Mouse (Mus musculus): Measurements from ENCODE around the gene Cdk15. TPM values are rescaled to one million over a fixed set of nuclear protein-coding genes. Genes with fewer than 3 reads are reported as not detected.

Cdk15 gene
- total and polyA plus RNA-seq, 3 experiments: 0.32 TPM; not detected in 2

GRCm38 (mm10) chr1:59311292-59311885, 54.7 kb downstream of the Cdk15 start:
- no peaks in the 10 kb centered on the region for H3K79me2 ChIP-seq (replicated peaks; ENCODE audit: control insufficient read depth, insufficient read depth, low read length)
- 60% methylated on average over 5 of the region's 5 CpGs for WGBS
- intact Hi-C loops (cut with DNase I): no loop called here

GRCm38 (mm10) chr1:59312187-59313153, 55.8 kb downstream of the Cdk15 start:
- no peak overlapping the region for H3K9ac ChIP-seq (ENCODE audit: low read depth, low read length)
- no peaks in the 10 kb centered on the region for H3K4me1 ChIP-seq (ENCODE audit: control insufficient read depth, insufficient read depth, low read length)
- H3K27ac ChIP-seq: no peak overlapping the region
- no peaks in the 10 kb centered on the region for H3K36me3 ChIP-seq (ENCODE audit: control insufficient read depth, insufficient read depth, low read length)
- intact Hi-C loops (cut with DNase I): no loop called here
- no peak for TF ChIP-seq CTCF (IDR thresholded peaks at IDR 0.05)
- no peak for TF ChIP-seq POLR2A (IDR thresholded peaks at IDR 0.05; ENCODE audit: insufficient read depth, low read depth, low read length)
- no peak for TF ChIP-seq EP300 (IDR thresholded peaks at IDR 0.05; ENCODE audit: insufficient read depth, low read depth, low read length)
- no peaks in the 10 kb centered on the region for H3K27me3 ChIP-seq (ENCODE audit: control insufficient read depth, insufficient read depth, low read length)
- H3K79me2 ChIP-seq (replicated peaks; ENCODE audit: control insufficient read depth, insufficient read depth, low read length): no peaks in the 10 kb centered on the region
- no peak overlapping the region for H3K4me3 ChIP-seq
- no peak for DNase-seq
- 76% methylated on average over 10 of the region's 10 CpGs for WGBS

More at GRCm38 (mm10) chr1:59311292-59311885, 54.7 kb downstream of the Cdk15 start:
- no peak overlapping the region for H3K27ac ChIP-seq
- TF ChIP-seq POLR2A (IDR thresholded peaks at IDR 0.05; ENCODE audit: insufficient read depth, low read depth, low read length) (no peak), EP300 (IDR thresholded peaks at IDR 0.05; ENCODE audit: insufficient read depth, low read depth, low read length) (no peak), CTCF (IDR thresholded peaks at IDR 0.05) (peak; percentile 33)
- no peak overlapping the region for H3K4me3 ChIP-seq
- DNase-seq: no peak
- no peaks in the 10 kb centered on the region for H3K27me3 ChIP-seq (ENCODE audit: control insufficient read depth, insufficient read depth, low read length)
- no peak overlapping the region for H3K9ac ChIP-seq (ENCODE audit: low read depth, low read length)
- no peaks in the 10 kb centered on the region for H3K4me1 ChIP-seq (ENCODE audit: control insufficient read depth, insufficient read depth, low read length)
- H3K36me3 ChIP-seq (ENCODE audit: control insufficient read depth, insufficient read depth, low read length): no peaks in the 10 kb centered on the region

DNA sequence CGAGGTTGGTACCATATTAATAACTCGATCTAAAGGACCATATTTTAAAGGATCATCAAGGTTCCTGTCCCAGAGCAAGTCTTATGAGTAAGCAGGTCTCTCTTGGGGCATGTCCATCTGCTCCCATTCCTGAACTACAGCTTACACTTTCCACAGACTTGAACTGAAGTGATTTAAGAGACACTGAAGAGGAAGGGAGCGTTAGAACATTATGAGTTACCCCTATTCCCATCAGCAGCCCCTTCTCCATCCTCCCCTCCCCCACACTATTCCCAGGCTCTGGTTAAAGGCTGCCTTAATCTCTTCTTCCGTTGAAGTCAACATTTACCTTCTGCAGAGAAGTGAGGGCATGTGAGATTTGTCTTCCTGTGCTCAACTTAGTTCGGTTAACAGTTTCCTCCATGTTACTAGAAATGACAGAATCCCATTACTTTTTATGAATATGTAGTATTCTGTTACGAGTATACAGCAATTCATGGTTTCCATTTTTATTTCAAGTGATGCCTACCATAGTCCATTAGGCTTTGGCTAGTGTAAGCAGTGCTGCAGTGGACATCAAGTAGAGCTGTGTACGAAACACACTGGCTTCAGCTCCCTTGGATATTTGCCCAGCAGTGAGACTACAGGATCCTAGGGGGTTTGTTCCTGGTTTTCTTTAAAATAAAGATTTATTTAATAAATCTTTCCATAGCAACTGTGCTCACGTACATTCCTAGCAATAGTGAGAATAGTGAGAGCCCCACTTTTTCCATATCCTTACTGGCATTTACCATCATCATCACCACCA, 56.6 kb downstream of the Cdk15 start:
- Histone ChIP-seq H3K27ac (no peak overlapping the region), H3K36me3 (ENCODE audit: control insufficient read depth, insufficient read depth, low read length) (no peaks in the 10 kb centered on the region), H3K4me3 (no peak overlapping the region), H3K9ac (ENCODE audit: low read depth, low read length) (no peak overlapping the region), H3K27me3 (ENCODE audit: control insufficient read depth, insufficient read depth, low read length) (no peaks in the 10 kb centered on the region), H3K4me1 (ENCODE audit: control insufficient read depth, insufficient read depth, low read length) (no peaks in the 10 kb centered on the region), H3K79me2 (replicated peaks; ENCODE audit: control insufficient read depth, insufficient read depth, low read length) (no peaks in the 10 kb centered on the region)
- 74% methylated on average over 8 of the region's 8 CpGs for WGBS
- TF ChIP-seq CTCF (IDR thresholded peaks at IDR 0.05): no peak
- no peak for TF ChIP-seq EP300 (IDR thresholded peaks at IDR 0.05; ENCODE audit: insufficient read depth, low read depth, low read length)
- TF ChIP-seq POLR2A (IDR thresholded peaks at IDR 0.05; ENCODE audit: insufficient read depth, low read depth, low read length): no peak
- intact Hi-C loops (cut with DNase I): no loop called here
- no peak for DNase-seq

DNA sequence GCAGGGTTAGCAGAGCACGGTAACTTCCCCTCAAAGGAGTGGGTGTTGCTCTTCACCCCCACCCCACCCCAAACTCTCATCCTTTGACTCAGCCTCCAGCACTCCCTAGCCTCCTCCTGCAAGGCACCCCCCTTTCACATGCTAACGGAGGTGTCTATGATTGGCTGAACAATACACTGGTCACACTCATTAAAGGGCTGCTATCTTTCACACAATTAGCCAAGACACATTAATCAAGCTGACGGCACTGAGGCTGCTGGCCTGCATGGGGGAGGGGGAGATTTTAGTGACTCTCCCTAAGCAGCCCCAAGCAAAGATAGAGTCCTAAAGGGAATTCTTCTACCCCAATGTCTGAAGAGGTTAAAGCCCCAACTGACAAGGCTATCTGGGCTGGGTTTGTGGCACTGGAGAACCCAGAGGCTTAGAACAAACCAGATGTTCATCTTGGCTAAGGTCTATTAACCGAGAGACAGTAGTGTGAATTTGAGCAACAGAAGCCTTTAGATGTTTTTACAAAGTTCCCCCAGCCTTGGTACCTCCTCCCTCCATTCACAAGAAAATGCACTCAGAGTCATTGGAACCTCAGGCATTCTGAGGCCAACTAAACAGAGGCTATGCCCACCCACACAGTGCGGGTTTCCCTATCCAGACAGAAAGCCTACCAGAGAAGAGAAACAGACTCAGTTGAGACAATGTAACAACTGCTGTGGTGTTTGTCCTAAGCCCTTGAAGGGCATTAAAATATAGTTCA, 58.5 kb downstream of the Cdk15 start:
- H3K79me2 ChIP-seq (replicated peaks; ENCODE audit: control insufficient read depth, insufficient read depth, low read length): no peaks in the 10 kb centered on the region
- no peak overlapping the region for H3K9ac ChIP-seq (ENCODE audit: low read depth, low read length)
- H3K4me1 ChIP-seq (ENCODE audit: control insufficient read depth, insufficient read depth, low read length): no peaks in the 10 kb centered on the region
- no peaks in the 10 kb centered on the region for H3K36me3 ChIP-seq (ENCODE audit: control insufficient read depth, insufficient read depth, low read length)
- TF ChIP-seq POLR2A (IDR thresholded peaks at IDR 0.05; ENCODE audit: insufficient read depth, low read depth, low read length) (no peak), CTCF (IDR thresholded peaks at IDR 0.05) (no peak), EP300 (IDR thresholded peaks at IDR 0.05; ENCODE audit: insufficient read depth, low read depth, low read length) (no peak)
- 43% methylated on average over 5 of the region's 5 CpGs for WGBS
- DNase-seq: no peak
- H3K27ac ChIP-seq: no peak overlapping the region
- no peak overlapping the region for H3K4me3 ChIP-seq
- intact Hi-C loops (cut with DNase I): loop anchor here (5.0 kb wide), 1 partner anchor 167 kb away; the partner anchor contains the start of gene Fzd7
- no peaks in the 10 kb centered on the region for H3K27me3 ChIP-seq (ENCODE audit: control insufficient read depth, insufficient read depth, low read length)

GRCm38 (mm10) chr1:59316031-59316385, 59.3 kb downstream of the Cdk15 start:
- H3K4me1 ChIP-seq (ENCODE audit: control insufficient read depth, insufficient read depth, low read length): no peaks in the 10 kb centered on the region
- no peaks in the 10 kb centered on the region for H3K36me3 ChIP-seq (ENCODE audit: control insufficient read depth, insufficient read depth, low read length)
- H3K79me2 ChIP-seq (replicated peaks; ENCODE audit: control insufficient read depth, insufficient read depth, low read length): no peaks in the 10 kb centered on the region
- WGBS: 40% methylated on average over 9 of the region's 9 CpGs
- intact Hi-C loops (cut with DNase I): loop anchor here (1.0 to 5.0 kb wide), 3 partner anchors 166 to 307 kb away; partner anchors contain the start of gene Fzd7
- DNase-seq: peak in 1 of 2 experiments; percentile 31
- no peak overlapping the region for H3K9ac ChIP-seq (ENCODE audit: low read depth, low read length)
- no peak for TF ChIP-seq EP300 (IDR thresholded peaks at IDR 0.05; ENCODE audit: insufficient read depth, low read depth, low read length)
- H3K27me3 ChIP-seq (ENCODE audit: control insufficient read depth, insufficient read depth, low read length): no peaks in the 10 kb centered on the region
- H3K4me3 ChIP-seq: no peak overlapping the region
- H3K27ac ChIP-seq: no peak overlapping the region
